Mouse (Mus musculus) bone marrow macrophage, adult 2 months (primary cell): ENCODE measurements around the gene Myo19.

Experiments
- CTCF ChIP-seq: IDR thresholded peaks from 2 replicates; pipeline ENCODE4 v1.5.1; 2012; ENCODE audit warnings: low read depth, mild to moderate bottlenecking, low read length, moderate library complexity
- POLR2A ChIP-seq: IDR thresholded peaks from 2 replicates; pipeline ENCODE4 v1.6.1; 2012; ENCODE audit warnings: mild to moderate bottlenecking, low read depth, low read length, borderline replicate concordance

DNA sequence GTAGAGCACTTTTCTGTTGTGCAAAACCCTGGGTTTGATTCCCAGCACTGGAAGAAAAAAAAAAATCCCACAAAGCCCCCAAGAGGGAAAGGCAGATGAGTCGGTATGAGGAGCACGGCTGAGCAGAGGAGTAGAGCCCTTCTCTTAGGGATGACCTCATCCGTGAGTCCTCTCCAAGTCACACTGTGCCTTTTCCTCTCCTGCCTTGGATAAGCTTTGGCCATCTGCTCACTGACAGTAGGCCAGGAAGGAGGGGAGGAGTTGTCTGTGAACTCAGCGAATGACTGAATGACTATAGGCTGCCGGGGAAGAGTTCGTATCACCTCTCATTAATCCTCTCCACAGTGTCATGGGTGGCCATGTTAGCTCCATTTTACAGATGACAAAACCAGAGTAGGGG lies 80.8 kb downstream of the Myo19 start:
- TF ChIP-seq CTCF (no peak), POLR2A (no peak)
